Mouse (Mus musculus) heart, embryonic 15.5 days (tissue): ENCODE data around the gene Clasp1. TPM values are rescaled to one million over a fixed set of nuclear protein-coding genes. Genes with fewer than 3 reads are reported as not detected.

Source experiments
- polyA plus RNA-seq: library from polyadenylated mRNA; unstranded; fragments of >200 nt; fragmentation: Nextera tagmentation; extraction: Ambion mirVana; gene quantifications from 2 replicates; pipeline ENCODE4 v1.2.1, GENCODE M21; 2015

The Clasp1 gene
- polyA plus RNA-seq, 1 experiment from 2014 or later: 91.1 TPM

Other genes starting within 250 kb of the Clasp1 start
- gene Gm29106, start 212.5 kb upstream of the Clasp1 start, polyA plus RNA-seq: 0.04 and 0.05 TPM in 2 replicates
- 182 and 189 TPM in 2 replicates for gene Tsn, start 77.3 kb upstream of the Clasp1 start, polyA plus RNA-seq
- gene Nifk, start 67.2 kb upstream of the Clasp1 start, polyA plus RNA-seq: 41.6 and 42.6 TPM in 2 replicates
- 0.48 and 0.89 TPM in 2 replicates for gene Tfcp2l1, start 238.9 kb downstream of the Clasp1 start, polyA plus RNA-seq